Mouse (Mus musculus) retina, adult 2 months (tissue): ENCODE data around the gene Wdr93.
"Not testable (repeated sequence)": the region's sequence is repeated elsewhere in the genome, so short reads cannot be mapped to it uniquely, and the experiment has no call there.

ENCODE experiments used
- DNase-seq: peaks from one replicate; pipeline ENCODE4 v3.0.0-alpha.2; 2012; ENCODE audit warnings: low read depth, low spot score

Wdr93 gene

DNA sequence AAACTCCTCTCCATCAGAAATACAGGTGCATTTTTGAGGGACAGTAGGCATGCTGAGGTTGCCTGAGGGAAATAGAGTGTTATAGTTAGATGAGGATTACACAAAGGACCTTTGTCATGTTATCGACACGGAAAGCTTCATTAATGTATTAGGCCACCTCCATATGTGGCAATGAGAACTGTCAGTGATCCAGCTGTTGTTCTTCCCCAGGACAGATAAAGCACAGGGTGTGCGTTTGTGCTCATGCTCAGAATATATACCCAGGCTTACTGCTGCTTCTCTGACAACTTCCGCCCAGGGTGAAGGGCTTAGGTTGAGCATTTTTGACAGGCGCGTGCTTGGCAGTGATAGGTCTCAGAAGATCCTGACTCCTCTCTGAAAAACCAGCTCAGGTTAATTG, 6.5 kb downstream of the Wdr93 start:
- DNase-seq = no peak

DNA sequence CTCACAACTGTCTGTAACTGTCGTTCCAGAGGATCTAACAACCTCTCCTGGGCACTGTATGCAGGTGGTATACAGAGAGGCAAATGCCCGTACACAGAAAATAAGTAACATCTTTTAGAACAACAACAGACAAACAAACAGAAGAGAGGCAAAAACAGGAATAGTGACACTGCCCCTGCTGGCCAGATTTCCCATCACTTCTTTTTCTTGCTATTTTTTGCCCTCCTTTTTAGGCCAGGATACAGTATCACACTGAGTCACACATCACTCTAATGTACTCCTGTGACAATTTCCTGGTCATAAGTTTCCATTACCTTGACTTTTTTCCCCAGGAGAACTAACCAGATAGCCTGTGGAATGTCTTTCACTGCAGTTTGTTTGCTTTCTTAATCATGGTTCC, 13.4 kb downstream of the Wdr93 start:
- DNase-seq = no peak

DNA sequence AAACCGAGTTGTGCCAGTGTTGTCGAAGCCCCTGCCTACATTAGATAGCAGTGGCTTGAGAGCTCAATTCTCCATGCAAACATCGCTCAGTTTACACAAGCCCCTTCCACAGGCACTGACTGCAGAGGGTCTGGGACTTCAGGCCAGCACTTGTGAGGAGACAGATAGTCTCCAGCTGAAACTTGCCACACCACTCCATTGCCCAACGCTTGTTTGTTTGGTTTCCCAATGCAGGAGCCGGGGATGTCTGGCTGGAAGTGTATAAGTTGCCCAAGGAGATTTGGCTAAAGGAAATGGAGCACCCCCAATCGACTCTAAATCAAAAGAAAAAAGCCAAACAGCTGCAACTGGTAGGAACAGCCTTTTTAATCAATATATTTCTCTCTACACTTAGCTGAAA, 15.2 kb downstream of the Wdr93 start:
- DNase-seq = no peak

DNA sequence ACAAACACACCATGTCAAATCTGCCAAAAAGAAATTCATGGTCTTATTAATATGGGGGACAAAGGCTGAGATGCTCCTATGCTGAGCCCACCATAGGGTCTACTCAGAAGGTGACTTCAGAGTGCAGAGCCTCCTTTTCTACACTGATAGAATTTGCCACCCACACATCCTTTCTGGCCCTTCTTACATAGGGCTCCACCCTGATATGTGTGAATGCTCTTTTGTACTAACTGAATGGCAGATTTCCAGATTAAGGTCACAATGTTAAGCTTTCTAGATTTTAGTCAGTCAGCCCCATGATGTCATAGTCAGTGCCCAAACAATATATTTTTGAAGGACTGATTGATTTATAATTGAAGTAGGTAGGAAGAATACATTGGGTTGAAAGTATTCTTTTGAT, 16.8 kb downstream of the Wdr93 start:
- no peak for DNase-seq

DNA sequence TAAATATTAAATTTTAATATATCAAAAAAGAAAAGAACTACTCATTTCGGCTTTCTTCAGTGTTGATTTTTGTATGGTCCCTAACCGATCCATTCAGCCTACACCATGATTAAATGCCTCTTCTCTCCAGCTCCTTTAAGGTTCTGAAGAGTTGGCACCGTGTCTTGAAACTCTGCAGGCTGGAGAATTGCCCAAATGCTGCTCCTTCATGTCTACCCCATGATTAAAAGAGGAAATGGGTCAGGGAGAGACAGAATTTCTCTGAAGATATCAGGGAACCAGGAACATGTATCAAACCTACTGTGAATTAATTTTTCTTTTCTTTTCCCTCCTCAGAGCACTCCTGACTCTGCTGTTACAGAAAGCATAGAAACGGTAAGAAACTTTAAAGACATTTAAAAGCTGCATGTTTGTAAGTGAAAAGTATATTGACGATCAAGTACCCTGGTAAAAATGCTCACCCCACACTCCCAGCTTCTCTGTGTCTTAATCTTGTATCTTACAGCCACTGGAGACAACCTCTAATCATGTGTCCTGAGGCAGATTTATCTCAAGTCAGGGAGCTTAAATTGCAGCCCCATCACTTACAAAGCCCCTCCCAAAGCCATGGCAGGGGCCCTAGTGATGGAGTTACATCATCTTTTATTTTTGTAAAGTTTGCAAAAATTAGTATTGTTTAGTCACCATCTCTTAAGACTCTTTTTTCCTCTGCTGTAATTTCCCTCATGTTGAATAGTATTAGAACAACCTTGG, 18.3 kb downstream of the Wdr93 start:
- no peak for DNase-seq

DNA sequence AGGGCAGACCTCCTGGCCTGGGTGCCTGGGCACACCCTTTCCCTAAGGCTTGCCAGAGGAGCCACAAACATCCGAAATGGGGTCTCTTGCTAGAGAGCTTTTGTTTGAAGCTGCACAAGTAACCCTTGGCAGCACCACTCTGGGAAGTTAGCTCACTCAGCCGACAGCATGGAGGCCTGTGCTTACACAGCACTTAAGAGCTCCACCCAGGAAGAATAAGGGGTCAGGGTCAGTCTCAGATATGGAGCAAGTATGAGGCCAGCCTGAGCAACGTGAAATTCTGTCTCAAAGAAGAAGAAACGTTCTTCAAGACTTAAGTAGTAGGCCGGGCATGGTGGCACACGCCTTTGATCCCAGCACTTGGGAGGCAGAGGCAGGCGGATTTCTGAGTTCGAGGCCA, 19.1 kb downstream of the Wdr93 start:
- DNase-seq = no peak

DNA sequence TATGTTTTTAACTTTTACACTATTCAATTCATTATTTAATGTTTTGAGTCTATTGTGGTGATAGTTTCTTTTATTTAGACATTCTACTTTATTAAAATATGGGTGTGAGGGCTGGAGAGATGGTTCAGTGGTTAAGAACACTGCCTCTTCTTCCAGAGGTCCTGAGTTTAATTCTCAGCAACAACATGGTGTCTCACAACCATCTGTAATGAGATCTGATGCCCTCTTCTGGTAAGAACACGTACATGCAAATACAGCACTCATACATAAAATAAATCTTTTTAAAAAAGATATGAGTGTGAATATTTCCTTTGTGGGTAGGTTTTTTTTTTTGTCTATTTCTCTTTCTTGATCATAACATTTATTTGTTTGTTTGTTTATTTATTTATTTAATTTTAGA, 23.0 kb downstream of the Wdr93 start:
- no peak for DNase-seq

DNA sequence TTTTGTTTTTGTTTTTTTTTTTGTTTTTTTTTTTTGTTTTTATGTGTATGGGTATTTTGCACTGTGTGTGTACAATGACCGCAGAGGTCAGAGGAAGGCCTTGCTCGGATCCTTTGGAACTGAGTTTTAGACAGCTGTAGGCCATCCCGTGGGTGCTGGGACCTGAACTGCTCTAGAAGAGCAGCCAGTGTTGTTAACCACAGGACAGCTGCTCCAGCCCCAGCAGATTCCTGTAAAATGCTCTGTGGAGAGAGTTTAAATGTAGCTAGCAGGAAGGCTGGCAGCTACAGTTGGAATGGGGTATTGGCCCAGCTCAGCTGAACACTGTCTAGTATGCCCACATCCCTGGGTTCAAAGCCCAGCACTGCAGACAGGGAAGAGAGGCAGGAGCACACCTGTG, 26.7 kb downstream of the Wdr93 start:
- no peak for DNase-seq

DNA sequence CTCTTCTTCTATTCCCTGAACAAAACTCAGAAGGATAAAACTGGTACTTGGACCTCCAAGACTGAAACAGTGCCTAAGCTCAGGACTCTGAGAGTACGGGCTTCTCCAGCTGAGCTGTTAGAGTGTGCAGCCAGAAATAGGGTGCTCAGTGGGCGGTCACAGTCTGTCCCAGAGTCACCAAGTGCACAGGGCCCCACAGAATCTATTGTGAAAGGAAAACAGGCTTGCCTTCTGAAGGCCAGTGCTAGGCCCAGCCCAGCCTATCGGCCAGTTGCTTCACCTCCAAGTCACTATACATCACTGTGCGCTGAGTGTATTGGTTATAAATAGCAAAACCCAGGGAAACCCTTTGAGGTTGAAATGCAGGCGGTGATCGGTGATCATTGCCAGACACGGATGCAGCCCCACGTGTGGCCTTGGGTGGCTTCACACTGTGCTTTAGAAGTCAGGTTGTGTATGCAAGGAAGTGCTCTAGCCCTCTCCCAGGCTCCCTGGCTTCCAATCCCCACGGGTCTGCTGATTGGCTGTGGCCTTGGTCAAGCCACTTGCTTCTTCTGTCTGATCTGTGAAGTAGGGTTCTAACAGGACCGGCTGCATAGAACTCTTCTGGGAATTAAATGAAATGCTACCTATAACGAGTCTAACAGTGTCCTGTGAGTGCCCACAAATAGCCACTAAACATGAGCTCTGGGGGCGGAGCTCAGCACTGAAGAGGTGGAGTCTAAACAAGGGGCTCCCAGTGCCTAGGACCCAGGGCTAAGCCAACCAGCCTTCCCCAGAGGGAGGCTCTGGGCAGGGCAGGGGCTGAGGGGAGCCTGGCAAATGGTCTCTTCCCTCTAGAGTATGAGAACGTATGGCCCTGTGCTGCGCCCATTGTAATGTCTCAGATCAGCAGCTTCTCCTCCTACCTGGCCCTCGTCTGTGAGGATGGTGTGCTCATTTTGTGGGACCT, 28.9 kb downstream of the Wdr93 start:
- DNase-seq = no peak

DNA sequence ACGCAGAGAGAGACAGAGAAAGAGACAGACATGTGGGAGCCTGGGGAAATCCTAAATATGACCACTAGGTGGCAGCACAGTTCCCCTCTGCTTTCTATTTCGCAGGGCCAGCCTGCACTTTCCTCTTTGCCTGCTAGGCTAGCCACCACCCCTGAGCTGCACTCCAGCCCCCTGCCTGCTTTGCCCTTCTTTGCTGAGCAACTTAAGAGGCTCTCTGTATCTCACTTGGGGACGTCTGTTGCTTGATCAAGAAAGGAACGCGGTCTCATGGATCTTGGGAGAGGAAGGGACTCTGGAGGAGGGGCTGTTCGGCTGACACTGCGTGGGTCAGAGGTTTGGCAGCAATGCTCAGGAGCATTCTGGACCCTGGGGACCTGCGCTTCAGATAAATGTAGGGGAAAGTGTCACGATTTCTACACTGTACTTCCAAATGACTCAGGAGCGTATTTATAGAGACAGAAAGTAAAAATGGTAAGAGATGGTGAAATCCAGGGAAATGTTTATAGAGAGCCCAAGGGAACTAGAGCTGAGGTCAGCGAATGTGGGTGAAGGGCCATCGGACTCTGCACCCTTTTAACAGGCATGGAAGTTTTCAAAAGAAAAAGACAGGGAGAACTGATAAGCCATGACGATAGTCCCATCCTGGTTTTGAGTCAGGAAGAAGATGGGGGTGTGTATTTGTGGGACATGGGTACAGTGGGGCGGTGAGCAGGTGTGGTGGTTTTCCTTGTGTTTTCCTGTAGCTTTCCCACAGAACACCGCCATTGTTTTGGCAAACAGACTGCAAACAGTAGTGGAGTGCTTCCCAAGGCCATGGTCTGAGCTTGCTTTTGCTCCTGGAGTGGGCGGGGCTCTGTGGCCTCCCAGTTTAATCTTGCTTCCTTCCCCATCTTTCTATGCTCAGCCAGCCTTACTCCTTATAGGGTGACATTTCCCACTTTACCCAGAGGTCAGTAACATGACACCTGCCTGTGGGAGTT, 38.0 kb downstream of the Wdr93 start:
- peak; percentile 44 for DNase-seq

DNA sequence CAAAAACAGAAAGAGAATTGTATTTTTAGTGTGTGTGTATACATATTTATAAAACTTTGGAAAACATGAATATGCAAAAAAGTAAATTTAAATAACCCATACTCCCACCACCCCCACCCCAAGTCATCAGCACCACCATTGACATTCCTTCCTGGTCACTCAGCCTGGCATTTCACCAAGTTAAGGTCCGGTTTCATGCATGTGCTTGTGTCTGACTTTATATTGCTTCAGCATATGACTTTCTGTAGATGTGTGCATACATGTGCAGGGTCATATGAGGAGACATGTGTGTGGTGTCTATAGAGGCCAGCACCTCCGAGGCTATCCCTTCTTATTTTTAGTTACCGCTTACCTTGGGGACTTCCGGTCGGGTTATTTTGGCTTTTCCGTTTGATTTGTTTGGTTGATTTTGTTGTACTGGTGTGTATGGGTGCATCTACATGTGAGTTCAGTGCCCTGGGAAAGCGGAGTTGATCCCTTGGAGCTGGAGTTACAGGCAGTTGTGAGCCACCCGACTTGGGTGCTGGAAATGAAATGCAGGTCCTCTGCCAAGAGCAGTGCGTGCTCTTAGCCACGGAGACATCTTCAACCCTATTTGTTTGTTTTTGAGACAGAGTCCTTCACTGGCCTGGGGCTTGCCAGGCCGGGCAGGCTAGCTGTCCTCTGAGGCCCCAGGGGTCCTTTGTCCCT, 39.0 kb downstream of the Wdr93 start:
- no peak for DNase-seq

DNA sequence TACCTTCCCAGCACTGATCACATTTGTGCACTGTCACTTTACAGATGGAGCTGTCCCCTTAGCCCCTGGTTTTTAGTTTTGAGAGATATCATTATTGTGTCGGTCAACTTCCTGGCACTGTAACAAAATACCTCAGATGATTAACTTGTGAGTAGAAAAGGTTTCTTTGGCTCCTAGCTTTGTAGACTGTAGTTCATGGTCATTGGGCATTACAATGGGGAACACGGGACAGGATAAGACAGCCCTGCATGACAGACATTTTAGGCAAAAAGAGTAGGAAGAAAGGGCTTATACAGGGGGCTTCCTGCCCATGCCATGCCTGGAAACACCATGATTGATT, 39.5 kb downstream of the Wdr93 start:
- no peak for DNase-seq

DNA sequence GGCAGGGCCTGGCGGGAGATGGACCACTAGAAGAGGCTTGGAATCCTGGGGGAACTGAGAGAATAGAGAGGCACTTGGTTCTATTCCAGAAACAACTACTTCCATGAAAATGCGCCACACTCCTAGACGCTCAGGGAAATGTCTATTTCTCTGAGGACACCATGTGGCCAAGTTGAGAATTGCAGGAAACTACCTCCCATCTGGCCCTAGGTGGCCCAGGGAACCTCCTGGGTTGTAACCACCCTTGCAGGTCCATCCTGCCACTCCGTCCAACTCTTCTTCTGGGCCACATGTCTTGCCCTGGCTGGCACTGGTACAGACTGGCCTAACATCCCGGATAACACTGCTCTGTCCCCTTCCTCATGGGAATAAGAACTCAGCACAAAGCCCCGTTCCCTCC, 43.3 kb downstream of the Wdr93 start:
- peak; percentile 43 for DNase-seq

DNA sequence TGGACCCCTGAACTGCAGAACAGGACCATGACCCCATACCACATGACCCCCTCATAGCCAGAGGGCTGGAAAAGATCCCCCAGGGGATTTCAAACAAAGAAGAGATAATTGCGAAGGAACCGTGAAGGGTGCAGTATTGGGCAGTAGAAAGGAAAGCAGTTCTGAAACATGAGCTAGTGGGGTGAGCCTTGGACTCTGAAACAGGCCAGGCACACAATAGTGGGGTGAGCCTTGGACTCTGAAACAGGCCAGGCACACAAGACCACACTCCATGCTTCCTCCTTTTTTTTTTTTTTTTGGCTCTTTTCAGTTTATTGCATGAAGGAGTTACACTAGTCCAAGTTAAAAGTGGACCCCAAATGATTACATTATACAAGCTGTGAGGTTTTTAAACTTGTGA, 46.8 kb downstream of the Wdr93 start:
- DNase-seq = not testable (repeated sequence)

DNA sequence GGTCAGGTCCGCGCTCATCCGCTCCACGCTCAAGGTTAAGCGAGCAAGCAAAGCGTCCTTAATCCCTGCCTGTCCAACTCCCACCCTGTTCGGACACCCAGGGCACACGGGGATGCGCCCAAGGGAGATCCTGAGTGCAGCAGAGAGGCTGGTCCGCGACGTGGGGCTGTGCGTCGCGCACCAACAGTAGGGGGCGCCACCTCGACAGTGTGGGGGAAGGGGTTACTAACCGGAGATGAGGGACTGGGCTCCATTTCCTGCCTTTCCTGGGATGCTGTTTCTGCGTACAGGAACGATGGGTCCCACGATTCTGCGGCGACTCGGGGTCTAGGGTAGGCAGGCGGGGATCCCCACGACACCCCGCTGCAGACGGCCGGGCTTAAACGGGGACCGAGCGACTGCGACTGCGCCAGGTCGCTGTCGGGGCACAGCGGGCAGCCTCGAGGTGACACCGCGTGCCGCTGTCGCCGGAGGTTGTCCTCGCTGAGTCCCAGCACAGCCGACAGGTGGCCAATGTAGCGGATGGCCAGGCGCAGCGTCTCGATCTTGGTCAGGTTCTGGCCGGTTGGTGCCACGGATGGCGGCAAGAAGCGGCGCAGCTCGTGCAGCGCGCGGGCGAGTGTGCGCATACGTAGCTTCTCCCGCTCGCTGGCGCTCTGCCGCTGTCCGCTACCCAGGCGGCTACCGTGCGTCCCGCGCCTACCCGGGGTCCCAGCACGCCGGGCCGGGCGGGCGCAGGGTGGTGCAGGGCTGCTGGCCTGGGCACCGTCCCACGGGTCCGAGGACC, 49.9 kb downstream of the Wdr93 start:
- DNase-seq = no peak

DNA sequence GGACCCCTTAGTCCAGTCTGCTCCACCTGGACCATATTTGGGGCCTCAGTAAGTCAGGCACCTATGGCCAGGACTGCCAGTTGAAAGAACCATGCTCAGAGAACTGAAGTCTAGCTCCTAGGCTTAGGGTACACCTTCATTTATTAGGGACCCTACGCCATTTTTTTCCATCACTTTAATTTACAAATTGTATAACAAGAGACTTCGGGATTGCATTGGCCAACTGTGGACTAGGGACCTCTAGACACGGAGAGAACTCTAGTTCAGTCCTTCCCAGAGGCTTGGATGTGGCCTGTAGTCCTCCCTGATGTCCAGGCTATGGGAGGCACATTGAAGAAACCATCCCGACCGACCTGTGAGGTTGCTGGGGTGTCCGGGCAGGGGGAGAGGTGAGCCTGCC, 50.7 kb downstream of the Wdr93 start, which contains the start of gene Mesp1:
Gene Mesp1 (minus strand): TSS at position 101 of the 400 bp plus-strand sequence.
- no peak for DNase-seq

DNA sequence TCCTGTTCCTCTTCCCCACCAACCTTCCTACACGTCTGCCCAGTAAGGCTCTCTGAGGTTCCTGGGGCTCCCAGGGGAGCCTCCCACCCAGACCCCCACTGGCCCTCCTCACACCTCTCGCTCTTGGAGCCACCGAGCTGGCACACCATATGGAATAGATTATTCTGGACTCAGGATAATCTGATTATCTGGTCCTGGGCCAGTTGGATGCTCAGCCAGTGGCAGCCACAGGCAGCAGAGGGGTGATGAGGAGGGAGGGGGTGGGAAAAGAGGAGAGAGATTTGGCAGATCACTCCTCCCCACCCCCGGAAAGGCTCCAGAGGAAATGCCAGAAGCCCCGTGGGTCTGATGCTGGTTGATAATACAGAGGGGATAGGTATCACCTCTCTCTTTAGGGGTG, 55.6 kb downstream of the Wdr93 start:
- peak; percentile 11 for DNase-seq

DNA sequence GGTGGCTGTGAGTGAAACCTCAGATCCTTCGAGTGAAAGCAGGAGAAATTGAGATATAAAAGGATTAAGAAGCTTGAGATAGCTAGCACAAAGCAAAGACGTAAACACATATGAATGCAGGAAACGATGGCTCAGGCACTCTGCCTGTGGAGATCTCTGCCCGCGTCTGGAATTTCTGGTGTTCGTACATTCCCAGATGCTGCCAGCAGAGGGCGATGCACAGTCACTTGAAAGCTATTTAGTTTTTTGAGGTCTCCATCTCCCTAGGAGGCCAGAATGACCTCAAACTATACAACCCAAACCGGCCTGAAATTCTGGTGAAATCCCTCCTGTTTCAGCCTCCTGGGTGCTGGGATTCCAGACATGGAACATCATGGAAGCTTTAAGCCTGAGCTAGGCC, 56.1 kb downstream of the Wdr93 start:
- peak; percentile 50 for DNase-seq

DNA sequence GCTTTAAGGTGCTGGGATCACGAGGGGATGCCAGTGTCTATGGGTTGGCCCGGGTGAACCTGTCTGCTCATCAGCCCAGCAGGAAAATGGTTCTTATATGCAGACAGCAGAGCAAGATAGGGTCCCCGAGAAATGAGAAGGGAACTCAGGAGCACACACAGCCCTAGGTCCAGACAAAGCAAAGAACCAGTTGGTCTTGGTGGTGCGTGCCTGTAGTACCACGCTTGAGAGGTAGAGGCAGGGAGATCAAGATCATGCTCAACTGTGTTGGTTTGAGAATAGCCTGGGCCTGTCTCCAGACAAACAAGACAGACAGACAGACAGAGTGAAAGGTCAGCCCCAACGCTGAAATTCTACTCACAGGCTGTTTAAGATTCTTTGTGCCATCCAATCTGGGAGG, 56.5 kb downstream of the Wdr93 start:
- DNase-seq = no peak

DNA sequence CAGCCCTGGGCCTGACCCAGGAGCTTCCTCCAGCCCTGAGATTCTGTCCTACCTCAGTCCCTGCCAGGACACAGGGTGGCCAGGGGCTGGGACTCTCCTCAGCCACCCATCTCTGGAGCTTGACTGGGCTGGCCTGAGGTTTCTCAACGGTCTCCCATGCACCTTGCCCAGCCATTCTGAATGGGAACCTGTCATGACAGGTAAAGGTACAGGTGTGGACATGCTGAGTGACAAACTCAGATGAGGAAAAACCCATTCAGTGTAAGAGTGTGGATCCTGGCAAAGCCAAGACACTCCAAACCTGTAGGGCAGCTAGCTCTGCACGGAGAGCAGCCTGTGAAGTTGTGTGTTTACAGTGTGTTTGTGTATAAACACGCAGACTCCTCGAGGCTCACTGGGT, 57.4 kb downstream of the Wdr93 start:
- DNase-seq = no peak
